ENCODE assay signal across 8 mouse cellular contexts in genomic region chr15:97667437-97667836, GRCm38 (mm10). TPM values are rescaled to one million over a fixed set of nuclear protein-coding genes. Genes with fewer than 3 reads are reported as not detected.
A peak's percentile ranks its signal among the peaks of the same experiment; 100 is the strongest.
DNase-seq lines count a peak whose midpoint lies in the region; TF ChIP-seq lines count a peak whose summit lies in the region.

No protein-coding gene starts in this region.

- peak; percentile 70 to 72 for DNase-seq in B cell, adult 2 months
- peak; percentile 89 for DNase-seq in NIH3T3 (ENCODE audit: low read depth)
- DNase-seq in cerebellum, adult 9-11 months = peak; percentile 50
- peak; percentile 54 for DNase-seq in heart, adult 8-10 months (ENCODE audit: low spot score)
- DNase-seq in layer of hippocampus, adult 2 months (ENCODE audit: low spot score in 2 of 2) = peak; percentile 46 to 65
- peak; percentile 74 for DNase-seq in lung, postnatal 10 days
- DNase-seq in retina, embryonic 14.5 days (ENCODE audit: low spot score) = peak; percentile 88
- DNase-seq in thymus, postnatal 4 days = peak; percentile 80

- H3K27ac ChIP-seq in layer of hippocampus, adult 2 months = peak overlapping the region; percentile 28; the same call in 1 of the 2 replicates

- TF ChIP-seq CTCF in layer of hippocampus, adult 2 months (conservative IDR thresholded peaks at IDR 0.05) = peak; percentile 91

- H3K4me3 ChIP-seq in layer of hippocampus, adult 2 months = no peak overlapping the region

RNA-seq across cellular contexts. Expression of gene Rpap3, which starts 38.2 kb away (rescaled TPM):
- total RNA-seq in heart, adult 8-10 months (2022) = 10 to 100 TPM; 13.4 to 17.9 (median 15.3) TPM
- 10 to 100 TPM; 25.6 to 25.9 TPM for total RNA-seq in layer of hippocampus, adult 2 months (2021)
